Mouse (Mus musculus) B cell, adult 62 days (primary cell): Measurements from ENCODE around the gene Gm37596. TPM values are rescaled to one million over a fixed set of nuclear protein-coding genes. Genes with fewer than 3 reads are reported as not detected.

Experiments used
- total RNA-seq: library from RNA; stranded (reverse); gene quantifications from 4 replicates; pipeline ENCODE4 v1.2.4, GENCODE M21; 2023

Gene Gm37596
- not detected in 4 replicates for total RNA-seq

GRCm38 (mm10) chr3:93692970-93693369 is at the start of gene Gm37596:
TSS of gene Gm37596 (minus strand) at chr3:93693070.

GRCm38 (mm10) chr3:93676210-93676609 is 16.7 kb downstream of the Gm37596 start, which contains the start of gene Tdpoz1:
TSS of gene Tdpoz1 (minus strand) at chr3:93676310.

GRCm38 (mm10) chr3:93652586-93652985 is 40.3 kb downstream of the Gm37596 start, which contains the start of gene Tdpoz2:
TSS of gene Tdpoz2 (minus strand) at chr3:93652686.

Other genes with a start within 250 kb of the Gm37596 start
- not detected in 4 replicates for gene Tchhl1, start 224.3 kb downstream of the Gm37596 start, total RNA-seq
- 185 to 237 TPM (median 210 TPM) in 4 replicates for gene S100a11, start 172.6 kb downstream of the Gm37596 start, total RNA-seq
- 168 to 198 TPM (median 184 TPM) in 4 replicates for gene S100a10, start 138.0 kb downstream of the Gm37596 start, total RNA-seq
- not detected in 4 replicates for gene Tdpoz2, start 40.4 kb downstream of the Gm37596 start, total RNA-seq
- gene Tdpoz1, start 16.8 kb downstream of the Gm37596 start, total RNA-seq, result not detected in 4 replicates
- gene Gm5773, start 79.9 kb upstream of the Gm37596 start, total RNA-seq, result not detected in 4 replicates
- not detected in 4 replicates for gene Tdpoz4, start 103.3 kb upstream of the Gm37596 start, total RNA-seq
- not detected in 4 replicates for gene Tdpoz3, start 132.9 kb upstream of the Gm37596 start, total RNA-seq